Mouse (Mus musculus): ENCODE measurements at regions not wholly inside any gene's neighbourhood (a gene's known extent, or its start where the extent isn't known, plus 50 kb on each side); places are given as distances from the start of the nearest gene placed in this dataset.

- no peak overlapping the region for H3K4me3 ChIP-seq (ENCODE audit: low read depth, low read length)
- no peak overlapping the region for H3K9ac ChIP-seq (replicated peaks; ENCODE audit: low read depth)
- no peaks in the 10 kb centered on the region for H3K4me1 ChIP-seq (ENCODE audit: insufficient read depth, low read depth, low read length)
- no peak for TF ChIP-seq CTCF (IDR thresholded peaks at IDR 0.05)
- TF ChIP-seq EP300 (IDR thresholded peaks at IDR 0.05) = no peak
- H3K36me3 ChIP-seq (ENCODE audit: insufficient read depth, low read length) = no peaks in the 10 kb centered on the region
- ATAC-seq = no peak
- no peaks in the 10 kb centered on the region for H3K27me3 ChIP-seq (replicated peaks; ENCODE audit: insufficient read depth, low read length)
- H3K9me3 ChIP-seq (ENCODE audit: low read length) = no peaks in the 10 kb centered on the region
- DNase-seq (ENCODE audit: low spot score) = no peak
- H3K4me2 ChIP-seq (replicated peaks; ENCODE audit: low read depth, low read length) = no peak overlapping the region
- no peak overlapping the region for H3K27ac ChIP-seq (ENCODE audit: low read length)
- WGBS = 58% methylated on average over 1 of the region's 1 CpGs
Observed at GRCm38 (mm10) chr15:56553851-56554250, 923.6 kb downstream of the Slc22a22 start.

- TF ChIP-seq CTCF (IDR thresholded peaks at IDR 0.05) = no peak
- no peak for TF ChIP-seq EP300 (IDR thresholded peaks at IDR 0.05)
Observed at GRCm38 (mm10) chr15:56531529-56531928, 945.9 kb downstream of the Slc22a22 start.

GRCm38 (mm10) chr15:56518379-56518778 lies 959.0 kb downstream of the Slc22a22 start:
- DNase-seq (ENCODE audit: low spot score) = no peak
- ATAC-seq = no peak
- Histone ChIP-seq H3K27ac (ENCODE audit: low read length) (no peak overlapping the region), H3K9ac (replicated peaks; ENCODE audit: low read depth) (no peak overlapping the region), H3K27me3 (replicated peaks; ENCODE audit: insufficient read depth, low read length) (no peaks in the 10 kb centered on the region), H3K4me1 (ENCODE audit: insufficient read depth, low read depth, low read length) (no peaks in the 10 kb centered on the region), H3K9me3 (ENCODE audit: low read length) (no peaks in the 10 kb centered on the region), H3K4me2 (replicated peaks; ENCODE audit: low read depth, low read length) (no peak overlapping the region), H3K36me3 (ENCODE audit: insufficient read depth, low read length) (no peaks in the 10 kb centered on the region), H3K4me3 (ENCODE audit: low read depth, low read length) (no peak overlapping the region)
- 94% methylated on average over 1 of the region's 1 CpGs for WGBS
- TF ChIP-seq CTCF (IDR thresholded peaks at IDR 0.05) (no peak), EP300 (IDR thresholded peaks at IDR 0.05) (no peak)

More at GRCm38 (mm10) chr15:56531529-56531928, 945.9 kb downstream of the Slc22a22 start:
- DNase-seq (ENCODE audit: low spot score) (no peak), ATAC-seq (no peak)
- no peak overlapping the region for H3K4me3 ChIP-seq (ENCODE audit: low read depth, low read length)
- no peaks in the 10 kb centered on the region for H3K36me3 ChIP-seq (ENCODE audit: insufficient read depth, low read length)
- no peak overlapping the region for H3K9ac ChIP-seq (replicated peaks; ENCODE audit: low read depth)
- no peaks in the 10 kb centered on the region for H3K9me3 ChIP-seq (ENCODE audit: low read length)
- H3K27ac ChIP-seq (ENCODE audit: low read length) = no peak overlapping the region
- WGBS = 9% methylated on average over 2 of the region's 2 CpGs
- no peaks in the 10 kb centered on the region for H3K27me3 ChIP-seq (replicated peaks; ENCODE audit: insufficient read depth, low read length)
- H3K4me1 ChIP-seq (ENCODE audit: insufficient read depth, low read depth, low read length) = no peaks in the 10 kb centered on the region
- H3K4me2 ChIP-seq (replicated peaks; ENCODE audit: low read depth, low read length) = no peak overlapping the region

GRCm38 (mm10) chr15:56516095-56516494 lies 961.3 kb downstream of the Slc22a22 start:
- TF ChIP-seq CTCF (IDR thresholded peaks at IDR 0.05) (no peak), EP300 (IDR thresholded peaks at IDR 0.05) (no peak)
- Histone ChIP-seq H3K9me3 (ENCODE audit: low read length) (no peaks in the 10 kb centered on the region), H3K9ac (replicated peaks; ENCODE audit: low read depth) (no peak overlapping the region), H3K27me3 (replicated peaks; ENCODE audit: insufficient read depth, low read length) (no peaks in the 10 kb centered on the region), H3K4me3 (ENCODE audit: low read depth, low read length) (no peak overlapping the region), H3K27ac (ENCODE audit: low read length) (no peak overlapping the region), H3K36me3 (ENCODE audit: insufficient read depth, low read length) (no peaks in the 10 kb centered on the region), H3K4me2 (replicated peaks; ENCODE audit: low read depth, low read length) (no peak overlapping the region), H3K4me1 (ENCODE audit: insufficient read depth, low read depth, low read length) (no peaks in the 10 kb centered on the region)
- ATAC-seq (no peak), DNase-seq (ENCODE audit: low spot score) (no peak)
- 73% methylated on average over 2 of the region's 2 CpGs for WGBS

GRCm38 (mm10) chr15:56498774-56499173 lies 978.7 kb downstream of the Slc22a22 start:
- DNase-seq (ENCODE audit: low spot score) (no peak), ATAC-seq (no peak)
- Histone ChIP-seq H3K4me3 (ENCODE audit: low read depth, low read length) (no peak overlapping the region), H3K9ac (replicated peaks; ENCODE audit: low read depth) (no peak overlapping the region), H3K27me3 (replicated peaks; ENCODE audit: insufficient read depth, low read length) (no peaks in the 10 kb centered on the region), H3K27ac (ENCODE audit: low read length) (no peak overlapping the region), H3K4me1 (ENCODE audit: insufficient read depth, low read depth, low read length) (no peaks in the 10 kb centered on the region), H3K36me3 (ENCODE audit: insufficient read depth, low read length) (no peaks in the 10 kb centered on the region), H3K9me3 (ENCODE audit: low read length) (no peaks in the 10 kb centered on the region), H3K4me2 (replicated peaks; ENCODE audit: low read depth, low read length) (no peak overlapping the region)
- WGBS = 53% methylated on average over 3 of the region's 3 CpGs
- TF ChIP-seq CTCF (IDR thresholded peaks at IDR 0.05) (no peak), EP300 (IDR thresholded peaks at IDR 0.05) (no peak)

GRCm38 (mm10) chr15:56497757-56498156 lies 979.7 kb downstream of the Slc22a22 start:
- Histone ChIP-seq H3K36me3 (ENCODE audit: insufficient read depth, low read length) (no peaks in the 10 kb centered on the region), H3K4me1 (ENCODE audit: insufficient read depth, low read depth, low read length) (no peaks in the 10 kb centered on the region), H3K9me3 (ENCODE audit: low read length) (no peaks in the 10 kb centered on the region), H3K4me2 (replicated peaks; ENCODE audit: low read depth, low read length) (no peak overlapping the region), H3K9ac (replicated peaks; ENCODE audit: low read depth) (no peak overlapping the region), H3K27me3 (replicated peaks; ENCODE audit: insufficient read depth, low read length) (no peaks in the 10 kb centered on the region), H3K4me3 (ENCODE audit: low read depth, low read length) (no peak overlapping the region), H3K27ac (ENCODE audit: low read length) (no peak overlapping the region)
- TF ChIP-seq CTCF (IDR thresholded peaks at IDR 0.05) (no peak), EP300 (IDR thresholded peaks at IDR 0.05) (no peak)
- WGBS = 77% methylated on average over 4 of the region's 4 CpGs
- DNase-seq (ENCODE audit: low spot score) (no peak), ATAC-seq (no peak)

GRCm38 (mm10) chr15:56496355-56496754 lies 981.1 kb downstream of the Slc22a22 start:
- Histone ChIP-seq H3K9ac (replicated peaks; ENCODE audit: low read depth) (no peak overlapping the region), H3K27ac (ENCODE audit: low read length) (no peak overlapping the region), H3K36me3 (ENCODE audit: insufficient read depth, low read length) (no peaks in the 10 kb centered on the region), H3K4me2 (replicated peaks; ENCODE audit: low read depth, low read length) (no peak overlapping the region), H3K4me3 (ENCODE audit: low read depth, low read length) (no peak overlapping the region), H3K9me3 (ENCODE audit: low read length) (no peaks in the 10 kb centered on the region), H3K27me3 (replicated peaks; ENCODE audit: insufficient read depth, low read length) (no peaks in the 10 kb centered on the region), H3K4me1 (ENCODE audit: insufficient read depth, low read depth, low read length) (no peaks in the 10 kb centered on the region)
- no peak for DNase-seq (ENCODE audit: low spot score)
- ATAC-seq = no peak
- WGBS = 75% methylated on average over 2 of the region's 2 CpGs
- TF ChIP-seq EP300 (IDR thresholded peaks at IDR 0.05) = no peak
- no peak for TF ChIP-seq CTCF (IDR thresholded peaks at IDR 0.05)

Measured in lung, postnatal 0 days (tissue).